Mouse (Mus musculus): ENCODE measurements around the gene Drd1. TPM values are rescaled to one million over a fixed set of nuclear protein-coding genes. Genes with fewer than 3 reads are reported as not detected.

Gene Drd1
- polyA plus RNA-seq, 1 experiment from 2014 or later, result not detected

- H3K9me3 ChIP-seq (replicated peaks; ENCODE audit: control insufficient read depth, low read length), result no peaks in the 10 kb centered on the region
- H3K4me3 ChIP-seq (ENCODE audit: low read depth, low read length), result no peak overlapping the region
- H3K9ac ChIP-seq (ENCODE audit: low read depth, low read length), result no peak overlapping the region
- no peaks in the 10 kb centered on the region for H3K4me1 ChIP-seq (ENCODE audit: control insufficient read depth, low read depth, low read length)
- H3K4me2 ChIP-seq (ENCODE audit: low read depth, low read length), result no peak overlapping the region
- no peaks in the 10 kb centered on the region for H3K27me3 ChIP-seq (ENCODE audit: control insufficient read depth, insufficient read depth, low read depth, low read length)
- WGBS (ENCODE audit: insufficient replicate concordance), result 90% methylated on average over 4 of the region's 4 CpGs
- ATAC-seq (ENCODE audit: low read depth), result no peak
- H3K27ac ChIP-seq (ENCODE audit: low read length), result no peak overlapping the region
- peaks cover 44% of the 10 kb centered on the region for H3K36me3 ChIP-seq (ENCODE audit: control insufficient read depth, insufficient read depth)
These were observed 38.8 kb upstream of the Drd1 start for GRCm38 (mm10) chr13:54094349-54094748.

DNA sequence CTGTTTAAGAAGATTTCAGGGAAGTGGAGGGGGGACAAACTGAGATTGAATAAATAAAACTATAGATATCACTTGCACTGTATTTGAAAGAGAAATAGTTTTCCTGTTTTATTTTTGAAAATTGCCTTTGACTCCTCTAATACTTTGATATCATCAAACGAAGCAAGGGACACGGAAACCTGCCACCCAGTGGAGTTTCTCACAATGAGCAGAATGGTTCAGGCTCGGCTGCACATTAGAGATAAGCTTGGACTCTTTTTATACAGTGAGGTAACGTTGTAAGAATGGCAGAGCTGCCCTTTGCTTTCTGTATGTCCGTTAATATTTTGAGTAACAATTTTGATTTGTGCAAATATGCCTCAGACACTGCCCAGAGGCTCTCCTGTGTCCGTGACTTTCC, 36.2 kb upstream of the Drd1 start:
- ATAC-seq (ENCODE audit: low read depth), result no peak
- Histone ChIP-seq H3K4me1 (ENCODE audit: control insufficient read depth, low read depth, low read length) (no peaks in the 10 kb centered on the region), H3K4me3 (ENCODE audit: low read depth, low read length) (no peak overlapping the region), H3K36me3 (ENCODE audit: control insufficient read depth, insufficient read depth) (peaks cover 59% of the 10 kb centered on the region), H3K9ac (ENCODE audit: low read depth, low read length) (no peak overlapping the region), H3K27ac (ENCODE audit: low read length) (no peak overlapping the region), H3K4me2 (ENCODE audit: low read depth, low read length) (no peak overlapping the region), H3K27me3 (ENCODE audit: control insufficient read depth, insufficient read depth, low read depth, low read length) (no peaks in the 10 kb centered on the region), H3K9me3 (replicated peaks; ENCODE audit: control insufficient read depth, low read length) (no peaks in the 10 kb centered on the region)
- 44% methylated on average over 6 of the region's 6 CpGs for WGBS (ENCODE audit: insufficient replicate concordance)

DNA sequence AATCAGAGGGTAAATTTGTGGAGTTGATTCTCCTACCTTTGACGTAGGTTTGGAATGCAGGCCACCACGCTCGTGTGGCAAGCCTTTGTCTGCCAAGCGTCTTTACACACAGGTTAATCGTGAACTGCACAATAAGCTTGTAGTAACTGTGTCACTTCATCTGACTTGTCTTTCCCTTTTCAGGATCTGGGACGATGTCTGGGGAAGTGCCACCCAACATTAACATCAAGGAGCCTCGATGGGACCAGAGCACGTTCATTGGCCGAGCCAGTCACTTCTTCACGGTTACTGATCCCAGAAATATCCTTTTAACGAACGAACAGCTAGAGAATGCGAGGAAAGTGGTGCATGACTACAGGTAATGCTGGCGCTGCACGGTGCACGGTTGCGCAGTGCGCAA, 29.8 kb upstream of the Drd1 start:
- 89% methylated on average over 18 of the region's 18 CpGs for WGBS (ENCODE audit: insufficient replicate concordance)
- Histone ChIP-seq H3K27me3 (ENCODE audit: control insufficient read depth, insufficient read depth, low read depth, low read length) (no peaks in the 10 kb centered on the region), H3K4me3 (ENCODE audit: low read depth, low read length) (no peak overlapping the region), H3K9ac (ENCODE audit: low read depth, low read length) (no peak overlapping the region), H3K4me2 (ENCODE audit: low read depth, low read length) (no peak overlapping the region), H3K27ac (ENCODE audit: low read length) (no peak overlapping the region), H3K4me1 (ENCODE audit: control insufficient read depth, low read depth, low read length) (peaks cover 6% of the 10 kb centered on the region), H3K9me3 (replicated peaks; ENCODE audit: control insufficient read depth, low read length) (no peaks in the 10 kb centered on the region), H3K36me3 (ENCODE audit: control insufficient read depth, insufficient read depth) (peaks cover 26% of the 10 kb centered on the region)
- ATAC-seq (ENCODE audit: low read depth), result no peak

GRCm38 (mm10) chr13:54084826-54085225, 29.3 kb upstream of the Drd1 start:
- no peak for ATAC-seq (ENCODE audit: low read depth)
- peaks cover 25% of the 10 kb centered on the region for H3K36me3 ChIP-seq (ENCODE audit: control insufficient read depth, insufficient read depth)

GRCm38 (mm10) chr13:54084178-54084577, 28.7 kb upstream of the Drd1 start:
- Histone ChIP-seq H3K4me3 (ENCODE audit: low read depth, low read length) (no peak overlapping the region), H3K9ac (ENCODE audit: low read depth, low read length) (no peak overlapping the region), H3K4me2 (ENCODE audit: low read depth, low read length) (no peak overlapping the region), H3K4me1 (ENCODE audit: control insufficient read depth, low read depth, low read length) (peaks cover 16% of the 10 kb centered on the region), H3K27me3 (ENCODE audit: control insufficient read depth, insufficient read depth, low read depth, low read length) (no peaks in the 10 kb centered on the region), H3K9me3 (replicated peaks; ENCODE audit: control insufficient read depth, low read length) (no peaks in the 10 kb centered on the region), H3K27ac (ENCODE audit: low read length) (no peak overlapping the region), H3K36me3 (ENCODE audit: control insufficient read depth, insufficient read depth) (peaks cover 19% of the 10 kb centered on the region)
- no peak for ATAC-seq (ENCODE audit: low read depth)
- 65% methylated on average over 4 of the region's 4 CpGs for WGBS (ENCODE audit: insufficient replicate concordance)

More at GRCm38 (mm10) chr13:54084826-54085225, 29.3 kb upstream of the Drd1 start:
- Histone ChIP-seq H3K4me3 (ENCODE audit: low read depth, low read length) (no peak overlapping the region), H3K4me1 (ENCODE audit: control insufficient read depth, low read depth, low read length) (peaks cover 11% of the 10 kb centered on the region), H3K4me2 (ENCODE audit: low read depth, low read length) (no peak overlapping the region), H3K9ac (ENCODE audit: low read depth, low read length) (no peak overlapping the region), H3K27ac (ENCODE audit: low read length) (no peak overlapping the region), H3K27me3 (ENCODE audit: control insufficient read depth, insufficient read depth, low read depth, low read length) (no peaks in the 10 kb centered on the region), H3K9me3 (replicated peaks; ENCODE audit: control insufficient read depth, low read length) (no peaks in the 10 kb centered on the region)
- WGBS (ENCODE audit: insufficient replicate concordance), result 72% methylated on average over 5 of the region's 5 CpGs

- no peak for ATAC-seq (ENCODE audit: low read depth)
- WGBS (ENCODE audit: insufficient replicate concordance), result 44% methylated on average over 5 of the region's 5 CpGs
- Histone ChIP-seq H3K4me2 (ENCODE audit: low read depth, low read length) (no peak overlapping the region), H3K9ac (ENCODE audit: low read depth, low read length) (no peak overlapping the region), H3K36me3 (ENCODE audit: control insufficient read depth, insufficient read depth) (peaks cover 8% of the 10 kb centered on the region; the same call in 1 of the 2 replicates), H3K27me3 (ENCODE audit: control insufficient read depth, insufficient read depth, low read depth, low read length) (no peaks in the 10 kb centered on the region), H3K4me3 (ENCODE audit: low read depth, low read length) (no peak overlapping the region), H3K9me3 (replicated peaks; ENCODE audit: control insufficient read depth, low read length) (no peaks in the 10 kb centered on the region), H3K4me1 (ENCODE audit: control insufficient read depth, low read depth, low read length) (peaks cover 24% of the 10 kb centered on the region), H3K27ac (ENCODE audit: low read length) (no peak overlapping the region)
These were observed 27.4 kb upstream of the Drd1 start for GRCm38 (mm10) chr13:54082946-54083345.

GRCm38 (mm10) chr13:54080785-54081184, 25.3 kb upstream of the Drd1 start:
- H3K27me3 ChIP-seq (ENCODE audit: control insufficient read depth, insufficient read depth, low read depth, low read length), result no peaks in the 10 kb centered on the region
- WGBS (ENCODE audit: insufficient replicate concordance), result 69% methylated on average over 1 of the region's 1 CpGs
- H3K4me2 ChIP-seq (ENCODE audit: low read depth, low read length), result no peak overlapping the region
- ATAC-seq (ENCODE audit: low read depth), result no peak
- H3K4me3 ChIP-seq (ENCODE audit: low read depth, low read length), result no peak overlapping the region
- no peak overlapping the region for H3K27ac ChIP-seq (ENCODE audit: low read length)
- peaks cover 27% of the 10 kb centered on the region for H3K4me1 ChIP-seq (ENCODE audit: control insufficient read depth, low read depth, low read length)
- H3K9ac ChIP-seq (ENCODE audit: low read depth, low read length), result no peak overlapping the region
- no peaks in the 10 kb centered on the region for H3K9me3 ChIP-seq (replicated peaks; ENCODE audit: control insufficient read depth, low read length)
- H3K36me3 ChIP-seq (ENCODE audit: control insufficient read depth, insufficient read depth), result no peaks in the 10 kb centered on the region

DNA sequence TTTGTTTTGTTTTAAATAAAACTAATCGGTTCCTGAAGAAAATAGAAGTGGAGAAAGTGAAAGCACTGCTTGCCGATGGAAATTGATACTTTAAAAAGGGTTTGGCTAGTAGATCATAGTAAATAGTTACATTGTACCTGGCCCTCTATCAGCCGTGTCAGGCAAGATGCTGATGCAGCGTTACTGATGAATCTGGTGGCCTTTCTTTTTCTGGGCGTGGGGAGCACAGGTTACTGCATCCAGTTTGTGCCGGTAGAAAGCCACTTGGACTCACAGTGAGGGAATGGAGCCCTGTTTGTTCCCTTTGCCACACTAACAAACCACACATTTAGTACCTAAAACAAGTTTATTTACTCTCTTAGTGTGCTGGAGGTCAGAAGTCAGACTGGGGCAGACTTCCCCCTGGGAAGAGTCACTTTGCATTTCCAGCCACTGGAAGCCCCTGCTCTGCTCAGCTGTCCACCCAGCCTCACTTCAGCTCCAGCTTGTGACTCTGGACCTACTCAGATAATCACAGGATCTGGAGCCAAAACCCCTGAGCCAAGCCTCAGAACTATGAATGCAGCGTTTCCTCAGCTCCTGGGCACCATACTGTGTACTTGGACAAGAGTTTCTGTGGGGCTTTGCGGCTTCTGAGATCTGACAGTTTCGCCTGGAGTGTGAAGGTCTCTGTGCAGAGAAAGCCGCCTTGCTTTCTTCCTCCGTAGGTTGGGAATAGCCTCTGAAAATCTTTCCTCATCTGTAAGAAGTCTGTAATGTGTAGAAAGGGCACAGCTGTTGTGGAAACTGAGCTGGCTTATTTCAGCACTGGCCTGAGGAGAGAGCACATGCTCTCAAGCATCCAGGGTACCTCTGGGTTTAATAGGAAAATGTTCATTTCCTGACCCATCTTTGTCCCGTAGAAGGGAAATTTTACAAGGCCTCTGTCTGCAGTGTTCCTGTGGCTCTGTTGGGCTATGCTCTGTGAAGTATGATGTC, 24.6 kb upstream of the Drd1 start:
- Histone ChIP-seq H3K9ac (ENCODE audit: low read depth, low read length) (no peak overlapping the region), H3K27ac (ENCODE audit: low read length) (peak overlapping the region; percentile 29), H3K4me3 (ENCODE audit: low read depth, low read length) (no peak overlapping the region), H3K36me3 (ENCODE audit: control insufficient read depth, insufficient read depth) (no peaks in the 10 kb centered on the region), H3K4me2 (ENCODE audit: low read depth, low read length) (peak overlapping the region; percentile 27; the same call in 1 of the 2 replicates), H3K9me3 (replicated peaks; ENCODE audit: control insufficient read depth, low read length) (no peaks in the 10 kb centered on the region), H3K27me3 (ENCODE audit: control insufficient read depth, insufficient read depth, low read depth, low read length) (no peaks in the 10 kb centered on the region), H3K4me1 (ENCODE audit: control insufficient read depth, low read depth, low read length) (peaks cover 29% of the 10 kb centered on the region)
- WGBS (ENCODE audit: insufficient replicate concordance), result 46% methylated on average over 12 of the region's 12 CpGs
- 0 out of 2 replicates have a peak, but pooled peaks have one; percentile 30 for ATAC-seq (ENCODE audit: low read depth)

GRCm38 (mm10) chr13:54077470-54078174, 22.1 kb upstream of the Drd1 start:
- H3K9ac ChIP-seq (ENCODE audit: low read depth, low read length), result no peak overlapping the region
- ATAC-seq (ENCODE audit: low read depth), result no peak
- H3K4me3 ChIP-seq (ENCODE audit: low read depth, low read length), result no peak overlapping the region
- H3K4me2 ChIP-seq (ENCODE audit: low read depth, low read length), result no peak overlapping the region
- H3K27me3 ChIP-seq (ENCODE audit: control insufficient read depth, insufficient read depth, low read depth, low read length), result no peaks in the 10 kb centered on the region
- H3K9me3 ChIP-seq (replicated peaks; ENCODE audit: control insufficient read depth, low read length), result no peaks in the 10 kb centered on the region
- H3K4me1 ChIP-seq (ENCODE audit: control insufficient read depth, low read depth, low read length), result peaks cover 34% of the 10 kb centered on the region
- H3K27ac ChIP-seq (ENCODE audit: low read length), result peak overlapping the region; percentile 49
- no peaks in the 10 kb centered on the region for H3K36me3 ChIP-seq (ENCODE audit: control insufficient read depth, insufficient read depth)
- WGBS (ENCODE audit: insufficient replicate concordance), result 62% methylated on average over 11 of the region's 11 CpGs

Data from liver, embryonic 16.5 days (tissue).